Mouse (Mus musculus) heart, embryonic 15.5 days (tissue): ENCODE data around the gene Plekhg2. TPM values are rescaled to one million over a fixed set of nuclear protein-coding genes. Genes with fewer than 3 reads are reported as not detected.

ENCODE experiments used
- ATAC-seq: fragments of 200-750 bp; cut with Nextera tagmentation; replicated peaks from 2 replicates; pipeline ENCODE4 v1.8.0; 2017; ENCODE audit warnings: low read depth, moderate TSS enrichment; ENCODE audit not compliant: insufficient number of reproducible peaks, insufficient read depth, low FRiP score
- H3K27ac ChIP-seq: fragments of 300-500 bp; sonication (generic); 2 replicates; pipeline ENCODE4 v1.5.1; 2015; ENCODE audit warnings: mild to moderate bottlenecking, inconsistent platforms
- H3K27me3 ChIP-seq: fragments of 300-500 bp; sonication (generic); 2 replicates; pipeline ENCODE4 v1.6.1; 2015; ENCODE audit warnings: inconsistent platforms
- H3K36me3 ChIP-seq: fragments of 300-500 bp; sonication (generic); 2 replicates; pipeline ENCODE4 v1.6.1; 2015; ENCODE audit warnings: mild to moderate bottlenecking, inconsistent platforms
- H3K4me1 ChIP-seq: fragments of 300-500 bp; sonication (generic); replicated peaks from 2 replicates; pipeline ENCODE4 v1.6.1; 2015; ENCODE audit warnings: inconsistent platforms
- H3K4me2 ChIP-seq: fragments of 300-500 bp; sonication (generic); 2 replicates; pipeline ENCODE4 v1.6.1; 2015; ENCODE audit warnings: inconsistent platforms, mild to moderate bottlenecking, moderate library complexity
- H3K4me3 ChIP-seq: fragments of 300-500 bp; sonication (generic); 2 replicates; pipeline ENCODE4 v1.5.1; 2015; ENCODE audit warnings: mild to moderate bottlenecking, inconsistent platforms
- H3K9ac ChIP-seq: fragments of 300-500 bp; sonication (generic); 2 replicates; pipeline ENCODE4 v1.6.1; 2015; ENCODE audit warnings: mild to moderate bottlenecking, inconsistent platforms
- H3K9me3 ChIP-seq: fragments of 300-500 bp; sonication (generic); replicated peaks from 2 replicates; pipeline ENCODE4 v1.6.1; 2016; ENCODE audit warnings: inconsistent platforms
- WGBS: fragments of 180-500 bp; shearing (Covaris S2); methylation state at CpG from one replicate; pipeline ENCODE4 v1.1.7; 2015; ENCODE audit warnings: mixed read lengths; 5-methylcytosine and 5-hydroxymethylcytosine counted together
- polyA plus RNA-seq: library from polyadenylated mRNA; unstranded; fragments of >200 nt; fragmentation: Nextera tagmentation; extraction: Ambion mirVana; gene quantifications from 2 replicates; pipeline ENCODE4 v1.2.1, GENCODE M21; 2015

Plekhg2 gene
- polyA plus RNA-seq, 1 experiment from 2014 or later, result 34.3 TPM

DNA sequence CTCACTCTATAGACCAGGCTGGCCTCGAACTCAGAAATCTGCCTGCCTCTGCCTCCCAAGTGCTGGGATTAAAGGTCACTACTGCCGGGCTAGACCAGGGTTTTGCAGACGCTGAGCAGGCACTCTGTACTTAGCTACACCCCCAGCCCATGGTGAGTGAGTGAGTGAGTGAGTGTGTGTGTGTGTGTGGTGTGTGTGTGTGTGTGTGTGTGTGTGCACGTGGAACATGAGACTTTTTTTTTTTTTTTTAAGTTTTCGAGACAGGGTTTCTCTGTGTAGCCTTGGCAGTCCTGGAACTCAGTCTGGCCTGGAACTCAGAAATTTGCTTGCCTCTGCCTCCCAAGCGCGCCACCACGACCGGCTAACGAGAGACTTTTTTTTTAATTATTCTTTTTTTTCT, 2.2 kb upstream of the Plekhg2 start:
- peak overlapping the region; percentile 98 for H3K27ac ChIP-seq
- H3K36me3 ChIP-seq, result peaks cover 5% of the 10 kb centered on the region; the same call in 1 of the 2 replicates
- ATAC-seq, result no peak
- peak overlapping the region; percentile 84 for H3K4me2 ChIP-seq
- peak overlapping the region; percentile 79; the same call in 1 of the 2 replicates for H3K4me3 ChIP-seq
- peaks cover 53% of the 10 kb centered on the region for H3K4me1 ChIP-seq
- no peaks in the 10 kb centered on the region for H3K9me3 ChIP-seq
- no peaks in the 10 kb centered on the region for H3K27me3 ChIP-seq
- 74% methylated on average over 10 of the region's 10 CpGs for whole genome bisulfite sequencing
- peak overlapping the region; percentile 65; the same call in 1 of the 2 replicates for H3K9ac ChIP-seq

DNA sequence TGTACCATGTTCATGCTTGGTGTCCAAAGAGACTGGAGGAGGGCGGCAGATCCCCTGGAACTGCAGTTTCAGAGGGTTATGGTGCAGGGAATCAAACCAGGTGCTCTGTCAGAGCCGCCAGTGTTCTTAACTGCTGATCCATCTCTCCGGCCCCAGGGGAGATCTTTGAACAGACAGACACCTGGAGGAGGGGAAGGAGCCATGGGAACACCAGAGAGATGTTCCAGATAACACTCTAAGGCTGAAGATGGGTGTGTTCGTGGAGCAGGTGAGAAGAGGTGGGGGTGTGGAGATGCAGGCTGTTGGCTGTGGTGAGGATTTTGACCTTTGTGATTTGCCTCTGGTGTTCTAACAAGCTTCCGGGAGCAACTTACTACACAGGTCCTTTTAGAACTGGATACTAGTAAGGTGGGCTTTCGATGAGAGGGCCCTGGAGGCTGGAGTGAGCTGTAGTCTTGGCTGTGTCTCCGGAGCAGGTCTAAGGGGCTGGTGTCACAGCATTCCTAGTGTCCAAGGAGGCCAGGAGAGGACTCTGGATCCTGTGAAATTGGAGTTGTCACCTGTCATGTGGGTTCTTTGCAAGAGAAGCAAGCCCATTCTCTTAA, 1.6 kb upstream of the Plekhg2 start:
- H3K4me1 ChIP-seq, result peaks cover 51% of the 10 kb centered on the region
- H3K4me2 ChIP-seq, result no peak overlapping the region

DNA sequence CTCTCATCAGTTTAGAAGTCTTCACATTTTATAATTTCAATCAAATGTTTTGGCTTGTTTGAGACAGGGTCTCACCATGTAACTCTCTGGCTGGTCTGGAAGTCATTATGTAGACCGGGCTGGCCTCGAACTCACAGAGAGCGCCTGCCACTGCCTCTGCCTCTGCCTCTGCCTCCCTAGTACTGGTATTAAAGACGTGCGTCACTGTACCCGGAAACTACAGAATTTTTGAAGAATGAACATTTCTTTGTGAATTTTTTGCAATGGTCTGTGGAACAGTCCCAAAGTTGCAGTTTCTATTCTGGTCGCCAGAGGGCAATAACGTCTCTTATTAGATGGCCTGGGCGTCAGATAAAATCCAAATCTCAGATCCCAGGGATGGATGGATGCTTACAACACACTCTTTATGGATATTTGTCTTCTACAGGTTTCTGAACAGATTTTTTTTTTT, 757 bp upstream of the Plekhg2 start:
- peak overlapping the region; percentile 74 for H3K4me3 ChIP-seq
- H3K27me3 ChIP-seq, result no peaks in the 10 kb centered on the region
- 0 out of 2 replicates have a peak overlapping the region, but pooled peaks have one; percentile 41 for H3K9ac ChIP-seq
- H3K4me1 ChIP-seq, result peaks cover 50% of the 10 kb centered on the region
- peak overlapping the region; percentile 81 for H3K4me2 ChIP-seq
- WGBS, result 1% methylated on average over 9 of the region's 9 CpGs
- peak; percentile 1 for ATAC-seq
- H3K36me3 ChIP-seq, result peaks cover 16% of the 10 kb centered on the region
- no peaks in the 10 kb centered on the region for H3K9me3 ChIP-seq
- peak overlapping the region; percentile 97 for H3K27ac ChIP-seq

More for the DNA sequence above, 1.6 kb upstream of the Plekhg2 start:
- H3K9me3 ChIP-seq, result no peaks in the 10 kb centered on the region
- peak overlapping the region; percentile 98 for H3K27ac ChIP-seq
- no peak overlapping the region for H3K9ac ChIP-seq
- H3K4me3 ChIP-seq, result no peak overlapping the region
- no peaks in the 10 kb centered on the region for H3K27me3 ChIP-seq
- 77% methylated on average over 7 of the region's 7 CpGs for WGBS
- peaks cover 8% of the 10 kb centered on the region for H3K36me3 ChIP-seq
- no peak for ATAC-seq

DNA sequence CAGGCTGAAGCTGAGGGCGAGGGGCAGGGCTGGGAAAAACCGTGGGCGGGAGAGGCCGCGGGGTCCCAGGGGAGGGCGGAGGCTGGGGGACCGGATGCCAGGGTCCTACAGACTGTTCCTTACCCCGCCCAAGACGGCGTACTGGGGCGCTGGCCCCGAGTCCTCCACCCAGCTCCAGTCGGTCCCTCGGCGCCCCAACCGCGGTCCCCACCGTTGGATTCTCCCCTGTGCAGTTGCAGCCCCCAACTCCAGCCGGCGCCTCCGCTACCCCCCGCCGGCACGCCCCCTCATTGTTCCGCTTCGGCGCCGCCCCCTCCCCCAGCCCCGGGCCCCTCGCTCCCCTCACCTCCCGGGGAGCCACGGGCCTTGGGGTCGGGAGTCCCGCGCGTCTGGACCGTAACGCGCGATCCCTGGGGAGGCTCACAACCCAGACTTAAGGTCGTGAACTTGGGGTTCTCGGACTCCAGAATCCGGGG, 847 bp downstream of the Plekhg2 start:
- ATAC-seq, result no peak
- Histone ChIP-seq H3K9me3 (no peaks in the 10 kb centered on the region), H3K9ac (peak overlapping the region; percentile 85), H3K27me3 (no peaks in the 10 kb centered on the region), H3K4me2 (peak overlapping the region; percentile 81), H3K36me3 (peaks cover 32% of the 10 kb centered on the region), H3K27ac (peak overlapping the region; percentile 97), H3K4me3 (peak overlapping the region; percentile 74), H3K4me1 (peaks cover 40% of the 10 kb centered on the region)
- 0% methylated on average over 40 of the region's 43 CpGs for WGBS

- Histone ChIP-seq H3K4me1 (peaks cover 34% of the 10 kb centered on the region), H3K27me3 (no peaks in the 10 kb centered on the region), H3K9ac (peak overlapping the region; percentile 85), H3K9me3 (no peaks in the 10 kb centered on the region), H3K4me3 (peak overlapping the region; percentile 74), H3K4me2 (peak overlapping the region; percentile 81), H3K36me3 (peaks cover 37% of the 10 kb centered on the region), H3K27ac (peak overlapping the region; percentile 97)
- 11% methylated on average over 11 of the region's 11 CpGs for WGBS
- ATAC-seq, result no peak
Observed at GRCm38 (mm10) chr7:28370977-28371513, 1.4 kb downstream of the Plekhg2 start.

DNA sequence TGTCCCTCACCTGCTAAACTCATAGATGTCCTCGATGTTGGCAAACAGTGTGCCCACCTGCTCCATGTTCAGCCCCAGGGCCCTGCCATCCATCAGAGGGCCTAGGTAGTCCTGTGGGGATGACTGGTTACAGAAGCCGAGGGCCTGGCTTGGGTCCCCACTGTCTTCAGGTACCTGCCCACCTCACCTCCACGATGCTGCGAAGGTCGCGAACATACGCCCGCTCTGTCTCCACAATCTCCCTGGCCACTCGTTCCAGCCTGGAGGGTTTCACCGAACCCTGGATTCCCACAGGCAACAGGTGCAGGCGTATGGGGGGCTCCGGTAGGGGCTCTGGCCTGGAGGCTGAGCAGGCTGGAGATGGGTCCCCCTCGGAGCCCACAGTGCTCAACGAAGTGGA, 2.3 kb downstream of the Plekhg2 start:
- Histone ChIP-seq H3K4me3 (peak overlapping the region; percentile 74), H3K27ac (no peak overlapping the region), H3K27me3 (no peaks in the 10 kb centered on the region), H3K9ac (peak overlapping the region; percentile 85; the same call in 1 of the 2 replicates), H3K9me3 (no peaks in the 10 kb centered on the region), H3K4me2 (peak overlapping the region; percentile 81), H3K36me3 (peaks cover 47% of the 10 kb centered on the region), H3K4me1 (peaks cover 30% of the 10 kb centered on the region)
- WGBS, result 87% methylated on average over 14 of the region's 14 CpGs
- ATAC-seq, result no peak

- Histone ChIP-seq H3K9ac (0 out of 2 replicates have a peak overlapping the region, but pooled peaks have one; percentile 25), H3K4me2 (0 out of 2 replicates have a peak overlapping the region, but pooled peaks have one; percentile 4), H3K4me1 (peaks cover 22% of the 10 kb centered on the region), H3K9me3 (no peaks in the 10 kb centered on the region), H3K36me3 (peaks cover 63% of the 10 kb centered on the region), H3K4me3 (no peak overlapping the region), H3K27ac (no peak overlapping the region), H3K27me3 (no peaks in the 10 kb centered on the region)
- ATAC-seq, result no peak
- 86% methylated on average over 16 of the region's 16 CpGs for WGBS
Observed at GRCm38 (mm10) chr7:28368276-28368920, 4.0 kb downstream of the Plekhg2 start.

- no peaks in the 10 kb centered on the region for H3K9me3 ChIP-seq
- H3K27me3 ChIP-seq, result no peaks in the 10 kb centered on the region
- no peak overlapping the region for H3K27ac ChIP-seq
- H3K36me3 ChIP-seq, result peaks cover 66% of the 10 kb centered on the region
- peaks cover 22% of the 10 kb centered on the region for H3K4me1 ChIP-seq
- no peak overlapping the region for H3K9ac ChIP-seq
- H3K4me3 ChIP-seq, result no peak overlapping the region
- no peak for ATAC-seq
- H3K4me2 ChIP-seq, result no peak overlapping the region
- WGBS, result 86% methylated on average over 16 of the region's 16 CpGs
Observed at GRCm38 (mm10) chr7:28367663-28368275, 4.6 kb downstream of the Plekhg2 start.

- no peak for ATAC-seq
- H3K36me3 ChIP-seq, result peaks cover 80% of the 10 kb centered on the region
- no peaks in the 10 kb centered on the region for H3K9me3 ChIP-seq
- H3K4me3 ChIP-seq, result no peak overlapping the region
- WGBS, result 49% methylated on average over 16 of the region's 16 CpGs
- H3K27me3 ChIP-seq, result no peaks in the 10 kb centered on the region
- H3K27ac ChIP-seq, result no peak overlapping the region; the same call in 1 of the 2 replicates
- no peak overlapping the region for H3K4me2 ChIP-seq
- no peak overlapping the region for H3K9ac ChIP-seq
- H3K4me1 ChIP-seq, result peaks cover 30% of the 10 kb centered on the region
Observed at GRCm38 (mm10) chr7:28362441-28363060, 9.8 kb downstream of the Plekhg2 start.

DNA sequence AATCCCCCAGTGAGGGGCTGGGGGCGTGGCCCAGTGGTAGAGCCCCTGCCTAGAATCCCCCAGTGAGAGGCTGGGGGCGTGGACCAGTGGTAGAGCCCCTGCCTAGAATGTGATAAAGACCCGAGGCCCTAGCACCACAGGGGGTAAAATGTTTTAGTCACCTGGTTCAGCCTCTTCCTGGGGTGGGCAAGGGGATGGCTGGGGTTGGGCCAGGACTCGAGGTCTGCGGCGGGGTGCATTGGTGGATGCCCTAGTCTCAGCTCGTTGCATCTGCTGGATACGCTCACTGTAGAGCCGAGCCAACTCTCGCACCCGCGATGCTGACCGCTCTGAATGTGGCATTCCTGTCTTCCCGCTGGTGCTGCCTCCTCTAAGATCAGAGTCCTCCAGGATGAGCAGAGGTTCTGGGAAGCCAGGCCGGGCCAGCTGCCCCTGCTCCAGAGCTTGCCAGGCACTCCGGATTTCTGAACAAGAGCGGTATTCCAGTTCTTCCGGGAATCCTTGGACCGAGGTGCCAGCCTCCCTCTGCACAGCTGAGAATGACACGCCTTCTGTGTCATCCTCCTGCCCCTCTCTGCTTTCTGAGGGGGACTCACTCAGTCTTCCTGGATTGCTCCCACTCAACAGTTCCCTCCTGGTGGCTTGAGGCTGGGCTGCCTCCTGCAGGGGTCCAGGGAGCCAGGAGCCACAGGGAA, 10.6 kb downstream of the Plekhg2 start:
- ATAC-seq, result no peak
- peaks cover 73% of the 10 kb centered on the region for H3K36me3 ChIP-seq
- no peak overlapping the region for H3K9ac ChIP-seq

More for the DNA sequence above, 10.6 kb downstream of the Plekhg2 start:
- 87% methylated on average over 20 of the region's 20 CpGs for WGBS
- Histone ChIP-seq H3K9me3 (no peaks in the 10 kb centered on the region), H3K4me1 (peaks cover 38% of the 10 kb centered on the region), H3K4me2 (no peak overlapping the region), H3K27ac (no peak overlapping the region; the same call in 1 of the 2 replicates), H3K4me3 (no peak overlapping the region), H3K27me3 (no peaks in the 10 kb centered on the region)
